Mouse (Mus musculus): ENCODE results near the gene Rpgrip1l.

The Rpgrip1l gene

DNA sequence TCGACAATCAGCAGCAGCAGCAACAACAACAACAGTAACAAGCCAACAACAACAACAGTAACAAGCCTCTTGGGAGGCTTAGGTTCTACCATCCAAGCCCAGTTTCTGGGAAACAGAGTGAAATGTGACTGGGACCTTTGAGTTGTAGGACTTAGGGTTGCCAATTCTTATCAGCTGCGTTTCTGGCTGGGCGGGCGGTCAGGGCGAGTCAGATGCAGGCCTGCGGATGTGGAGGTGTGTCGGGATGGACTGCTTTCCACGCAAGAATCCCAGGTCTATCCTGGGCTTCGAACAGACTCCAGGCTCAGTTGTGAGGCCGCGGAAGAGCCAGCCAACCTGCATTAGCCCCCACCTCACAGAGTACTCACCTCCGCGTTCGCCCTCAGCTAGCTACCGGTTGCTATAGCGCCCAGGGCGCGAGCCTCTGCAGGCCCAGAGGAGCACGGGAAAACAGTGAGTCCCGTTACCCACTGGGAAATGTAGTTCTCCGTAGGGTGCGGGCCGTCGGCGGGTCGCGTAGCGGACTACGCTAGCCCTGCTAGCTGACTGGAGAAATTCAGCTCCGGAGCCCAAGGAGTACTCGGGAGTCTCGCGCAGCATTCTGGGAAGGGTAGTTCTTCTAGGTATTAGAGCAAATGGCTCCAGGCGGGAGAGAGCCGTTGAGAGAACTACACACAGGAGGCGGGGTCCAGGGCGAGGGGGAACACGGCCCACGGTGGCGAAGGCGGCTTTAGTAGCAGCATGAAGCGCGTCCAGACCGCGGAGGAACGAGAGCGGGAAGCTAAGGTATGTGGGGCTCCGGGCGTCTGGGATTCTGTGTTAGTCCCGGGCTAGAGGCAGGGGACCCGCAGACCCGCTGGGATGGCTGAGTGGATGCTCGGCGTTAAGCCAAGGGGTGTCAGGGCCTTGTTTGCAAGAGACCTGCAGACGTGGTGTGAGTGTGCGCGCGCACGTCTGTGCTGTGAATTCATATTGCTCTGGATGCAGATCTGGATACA is at the start of gene Rpgrip1l, which contains the start of gene Fto:
Gene Rpgrip1l (minus strand): TSS at position 428 of the 998 bp plus-strand sequence.
Gene Fto (plus strand): TSS at position 691 of the 998 bp plus-strand sequence.
- peak; percentile 99 for DNase-seq (ENCODE audit: low spot score)

DNA sequence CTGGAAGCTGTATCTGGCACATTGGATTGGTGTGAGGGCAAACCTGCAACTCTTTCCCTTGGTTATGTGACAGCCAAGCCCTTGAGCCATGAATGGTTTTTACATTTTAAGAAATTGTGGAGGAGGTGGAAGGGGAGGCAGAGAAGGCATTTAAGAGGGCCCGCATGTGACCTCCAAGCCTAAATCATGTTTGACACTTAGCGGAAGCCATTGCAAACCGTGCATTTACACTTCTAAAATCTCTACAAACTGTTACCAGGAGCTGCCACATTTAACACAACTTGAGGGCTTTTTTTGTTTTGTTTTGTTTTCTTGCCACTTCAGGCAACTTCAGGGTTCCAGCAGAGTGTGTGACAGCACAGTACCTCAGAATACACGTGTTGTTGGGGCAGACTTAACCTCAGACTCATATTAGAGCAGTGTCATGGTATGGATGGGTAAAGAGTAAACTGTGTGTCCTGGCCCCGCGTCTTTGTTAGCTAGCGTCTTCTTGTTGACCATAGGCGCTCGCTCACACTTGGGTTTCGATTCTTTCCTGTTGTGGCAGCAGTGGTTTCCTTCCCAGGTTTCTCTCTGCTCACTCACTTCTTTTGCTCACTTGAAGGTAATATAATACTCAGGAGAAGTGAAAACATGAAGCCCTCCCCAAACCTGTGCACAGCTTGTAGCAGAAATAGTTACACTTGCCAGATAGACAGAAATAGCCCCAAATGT is 47.7 kb upstream of the Rpgrip1l start:
- DNase-seq (ENCODE audit: low spot score), result no peak

DNA sequence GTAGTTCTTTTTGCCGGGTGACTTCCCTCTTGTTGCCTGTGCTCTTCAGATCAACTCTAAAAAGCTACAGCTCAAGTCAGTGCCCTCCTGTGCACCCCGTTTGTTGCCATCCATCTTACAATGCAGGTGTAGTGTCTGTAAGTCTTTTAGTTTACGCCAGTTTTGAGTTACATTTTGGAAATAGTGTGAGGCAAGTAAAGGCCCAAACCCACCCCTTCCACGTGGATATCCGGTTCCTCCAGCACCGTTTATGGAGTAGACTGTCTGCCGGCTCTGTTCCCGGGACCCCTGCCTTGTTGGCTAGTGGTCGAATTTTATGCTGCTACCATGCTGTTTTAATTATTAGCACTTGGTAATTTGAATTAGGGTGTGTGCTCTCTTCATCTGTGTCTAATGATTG is 46.4 kb upstream of the Rpgrip1l start:
- no peak for DNase-seq (ENCODE audit: low spot score)

DNA sequence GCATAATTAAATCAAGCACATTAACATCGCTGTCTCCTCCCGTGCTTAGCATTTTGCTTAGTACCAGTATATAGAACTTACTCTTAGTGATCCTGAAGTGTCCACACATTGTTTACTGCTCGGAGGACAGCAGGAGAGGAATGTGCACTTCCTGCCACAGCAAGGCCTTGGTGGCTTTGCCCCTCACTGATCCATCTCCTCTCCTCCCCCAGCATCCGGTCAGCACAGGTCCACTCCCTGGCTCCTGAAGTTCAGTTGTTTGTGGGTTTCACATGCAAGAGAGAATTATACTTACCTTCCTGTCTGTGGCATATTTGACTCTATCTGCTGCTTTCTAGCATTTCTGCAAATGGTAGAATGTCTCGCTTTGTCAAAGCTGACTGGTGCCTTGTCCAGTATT is 45.0 kb upstream of the Rpgrip1l start:
- DNase-seq (ENCODE audit: low spot score), result no peak

DNA sequence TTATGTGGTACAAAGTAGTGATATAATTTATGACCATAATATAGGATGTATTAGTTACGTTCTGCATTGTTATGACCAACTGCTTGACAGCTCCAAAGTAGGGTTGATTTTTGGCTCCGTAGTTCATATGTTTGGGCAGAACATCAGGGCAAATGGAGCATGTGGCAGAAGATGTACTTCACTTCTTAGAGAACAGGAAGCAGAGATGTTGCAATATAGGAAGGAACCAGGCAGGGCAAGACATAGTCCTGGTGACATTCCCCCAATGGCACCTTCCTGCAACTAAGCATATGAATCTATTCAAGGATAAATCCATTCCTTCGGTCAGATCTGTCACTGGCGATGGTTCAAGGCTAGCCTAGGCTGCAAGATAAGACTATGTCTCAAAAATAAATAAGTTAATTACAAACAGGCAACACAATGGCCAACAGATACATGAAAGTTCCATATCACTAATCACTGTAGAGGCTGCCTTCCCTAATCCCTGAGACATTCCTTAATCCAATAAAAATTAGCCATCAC is 44.5 kb upstream of the Rpgrip1l start:
- DNase-seq (ENCODE audit: low spot score), result no peak

DNA sequence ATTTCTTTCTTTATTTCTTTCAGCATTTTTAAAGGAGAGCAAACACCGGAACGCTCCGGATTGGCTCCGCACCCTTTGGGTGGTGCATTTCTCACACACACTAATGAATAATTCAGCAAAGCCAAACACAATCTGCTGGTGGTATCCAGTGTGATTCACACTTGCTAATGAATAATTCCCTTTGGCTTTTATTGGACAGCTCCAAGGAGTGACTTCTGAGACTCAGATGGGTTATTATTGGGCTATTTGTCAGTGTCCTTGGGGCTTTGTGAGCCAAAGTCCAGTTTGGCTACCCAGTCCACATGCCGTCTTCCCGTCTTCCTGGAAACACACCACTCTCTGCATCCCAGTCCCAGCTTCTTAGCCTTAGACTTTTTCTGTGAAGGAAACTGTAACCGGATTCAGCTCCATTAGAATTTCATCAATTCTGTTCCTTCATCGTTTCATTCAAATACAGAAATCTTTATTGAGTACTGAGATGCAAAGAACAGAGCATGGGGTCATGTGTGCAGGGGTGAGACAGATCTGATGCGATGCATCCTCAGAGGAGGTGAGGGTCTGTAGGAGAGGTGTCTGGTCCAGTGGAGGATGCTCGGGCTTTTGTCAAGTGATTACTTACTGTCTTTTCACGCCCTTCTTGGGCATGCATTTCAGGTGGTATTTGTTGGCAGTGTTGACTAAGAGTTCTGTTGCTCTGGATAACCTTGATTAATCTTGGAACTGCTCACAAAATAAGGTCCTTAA is 43.1 kb upstream of the Rpgrip1l start:
- no peak for DNase-seq (ENCODE audit: low spot score)

DNA sequence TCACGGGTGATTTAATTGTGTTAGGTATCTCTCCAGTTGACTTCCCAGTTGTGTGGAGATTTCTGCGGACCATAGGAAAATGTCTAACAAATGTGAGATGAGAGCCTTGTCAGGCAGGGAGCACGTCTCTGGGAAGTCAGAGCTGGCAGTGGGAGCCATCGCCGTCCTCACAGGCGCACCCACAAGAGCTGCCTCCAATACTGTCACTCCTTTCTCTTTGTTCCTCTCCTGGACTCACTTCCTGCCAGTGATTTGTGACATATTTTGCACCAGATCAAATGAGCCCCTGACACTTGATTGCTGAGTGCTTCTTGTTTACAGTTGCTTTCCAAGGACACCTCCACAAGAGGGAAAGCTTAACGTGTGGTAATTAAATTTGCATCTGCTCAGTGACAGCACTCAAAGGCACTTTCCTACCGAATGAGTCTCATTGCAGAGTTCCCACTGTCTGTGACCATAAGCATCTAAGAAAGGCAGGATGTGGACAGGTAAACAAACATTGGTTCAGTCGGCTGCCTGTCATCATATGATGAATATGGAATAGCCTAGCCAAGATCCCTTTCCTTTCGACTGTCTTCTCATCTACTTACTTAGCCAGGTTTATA is 42.3 kb upstream of the Rpgrip1l start:
- DNase-seq (ENCODE audit: low spot score), result no peak

DNA sequence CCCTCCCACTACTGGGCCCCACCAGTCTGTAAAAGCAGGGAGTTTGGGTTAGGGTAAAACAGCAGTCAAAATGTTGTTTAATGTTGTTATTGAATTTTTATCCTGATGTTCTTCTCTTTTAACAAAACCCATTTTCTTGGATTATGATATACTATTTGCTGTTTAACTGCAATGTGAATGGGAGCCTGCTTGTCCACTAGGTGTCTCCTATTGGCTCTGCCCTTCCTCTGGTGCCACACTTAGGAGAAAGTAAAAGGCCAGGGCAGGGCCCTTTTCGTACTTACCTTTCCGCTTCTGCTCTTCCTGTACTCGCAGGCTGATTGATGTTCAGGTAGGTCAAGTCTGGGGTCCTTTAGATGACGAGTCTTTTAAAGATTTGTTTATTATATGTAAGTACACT is 40.8 kb upstream of the Rpgrip1l start:
- no peak for DNase-seq (ENCODE audit: low spot score)

DNA sequence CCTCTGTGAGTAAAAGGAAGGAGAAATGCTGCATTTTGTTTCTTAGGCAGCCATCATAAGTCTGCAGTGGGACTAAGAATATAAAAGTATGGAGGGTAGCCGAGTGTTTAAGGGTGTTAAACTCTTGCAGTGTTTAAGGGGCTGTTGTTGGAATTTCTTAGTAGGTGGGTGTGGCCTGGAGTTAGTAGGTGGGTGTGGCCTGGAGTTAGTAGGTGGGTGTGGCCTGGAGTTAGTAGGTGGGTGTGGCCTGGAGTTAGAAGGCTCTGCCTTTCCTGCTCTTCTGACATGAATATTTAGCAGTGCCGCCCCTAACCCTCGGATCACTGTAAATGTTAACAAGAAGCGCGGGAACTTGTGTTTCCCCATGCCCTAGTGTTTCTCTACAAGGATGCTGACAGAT is 40.0 kb upstream of the Rpgrip1l start:
- no peak for DNase-seq (ENCODE audit: low spot score)

DNA sequence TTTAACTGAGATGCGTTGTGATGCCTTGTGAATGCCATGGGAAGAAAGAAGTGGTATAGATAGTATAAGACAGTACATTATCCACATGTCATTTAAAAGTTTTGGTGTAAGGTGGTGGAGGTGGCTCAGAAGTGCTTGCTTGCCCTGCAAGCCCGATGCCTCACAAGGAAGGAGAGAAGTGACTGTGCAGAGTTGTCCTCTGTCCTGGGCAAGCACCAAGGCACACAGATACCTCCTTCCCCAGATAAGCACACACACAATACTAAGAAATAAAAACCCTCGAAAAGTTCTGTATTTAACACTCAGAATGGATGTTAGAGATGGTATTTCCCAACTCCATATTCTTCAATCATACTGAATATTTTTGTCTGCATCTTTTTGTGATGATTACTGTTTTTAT is 39.5 kb upstream of the Rpgrip1l start:
- no peak for DNase-seq (ENCODE audit: low spot score)

DNA sequence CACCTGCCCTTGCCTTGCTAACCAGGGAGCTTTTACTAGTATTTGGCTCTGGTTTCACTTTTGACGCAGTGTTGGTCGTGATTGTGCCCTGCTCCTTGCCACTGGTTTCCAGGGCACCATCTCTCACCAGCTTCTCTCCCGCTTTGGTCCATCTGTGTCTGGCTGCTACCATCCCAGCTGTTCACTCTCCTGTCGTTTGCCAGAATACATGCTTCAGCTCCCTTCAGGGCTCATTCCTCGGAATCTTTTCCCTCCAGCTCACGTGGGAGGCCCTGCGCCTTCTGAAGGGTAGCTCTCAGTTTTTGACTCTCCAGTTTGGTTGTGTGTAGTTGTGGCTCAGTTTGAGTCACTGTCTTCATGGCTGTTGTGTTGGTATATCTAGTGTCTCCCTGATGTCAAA is 37.6 kb upstream of the Rpgrip1l start:
- DNase-seq (ENCODE audit: low spot score), result no peak

DNA sequence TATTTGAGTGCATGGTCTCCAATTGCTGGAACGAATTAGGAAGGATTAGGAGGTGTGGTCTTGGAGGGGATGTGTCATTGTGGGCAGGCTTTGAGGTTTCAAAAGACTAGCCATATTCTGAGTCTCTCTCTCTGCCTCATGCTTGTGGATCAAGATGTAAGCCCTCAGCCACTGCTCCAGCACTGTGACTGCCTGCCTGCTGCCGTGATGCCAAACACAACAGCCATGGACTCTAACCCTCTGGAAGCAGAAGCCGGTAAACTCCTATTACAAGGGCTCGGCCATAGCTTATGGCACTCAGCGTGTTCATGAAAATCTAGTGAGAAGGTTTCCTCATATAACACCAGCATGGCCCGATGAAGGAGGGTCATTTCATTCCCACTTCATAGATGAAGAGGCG is 36.8 kb upstream of the Rpgrip1l start:
- DNase-seq (ENCODE audit: low spot score), result no peak

DNA sequence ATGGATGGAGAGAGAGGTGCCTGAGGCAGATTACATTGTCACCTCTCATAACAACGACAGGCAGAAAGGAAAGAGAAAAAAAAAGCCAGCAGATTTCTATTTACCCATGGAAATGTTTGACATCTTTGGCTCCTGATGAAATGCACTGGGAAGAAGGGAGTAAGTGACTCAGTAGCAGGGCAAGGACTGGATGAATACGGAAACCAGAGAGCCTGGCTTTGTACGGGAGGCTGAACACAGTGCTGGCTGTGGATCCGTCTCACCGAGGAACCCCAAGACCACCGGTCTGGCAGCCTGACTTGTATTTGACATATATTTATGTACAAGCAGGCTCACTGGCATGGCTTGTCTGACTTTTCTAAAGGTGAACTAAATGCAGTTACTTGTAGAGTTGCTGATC is 34.5 kb upstream of the Rpgrip1l start:
- DNase-seq (ENCODE audit: low spot score), result no peak

DNA sequence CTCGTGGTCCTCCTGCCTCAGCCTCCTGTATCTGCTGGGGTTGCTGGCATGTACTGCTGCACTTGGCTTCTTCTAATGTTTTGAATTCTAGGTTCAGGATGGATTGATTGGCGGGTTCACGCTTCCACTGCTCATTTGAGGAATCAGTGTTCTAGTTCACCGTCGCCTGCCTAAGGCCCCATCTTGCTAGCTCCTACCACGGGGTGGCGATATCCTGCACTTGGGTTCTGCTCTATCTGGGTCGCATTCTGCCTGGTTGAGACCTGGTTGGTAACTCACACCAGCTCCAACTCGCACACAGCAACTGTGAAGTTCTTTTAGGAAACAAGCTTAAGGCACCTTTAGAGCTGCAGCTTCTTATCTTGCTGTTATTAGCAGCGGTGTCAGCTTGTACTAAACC is 34.1 kb upstream of the Rpgrip1l start:
- no peak for DNase-seq (ENCODE audit: low spot score)

DNA sequence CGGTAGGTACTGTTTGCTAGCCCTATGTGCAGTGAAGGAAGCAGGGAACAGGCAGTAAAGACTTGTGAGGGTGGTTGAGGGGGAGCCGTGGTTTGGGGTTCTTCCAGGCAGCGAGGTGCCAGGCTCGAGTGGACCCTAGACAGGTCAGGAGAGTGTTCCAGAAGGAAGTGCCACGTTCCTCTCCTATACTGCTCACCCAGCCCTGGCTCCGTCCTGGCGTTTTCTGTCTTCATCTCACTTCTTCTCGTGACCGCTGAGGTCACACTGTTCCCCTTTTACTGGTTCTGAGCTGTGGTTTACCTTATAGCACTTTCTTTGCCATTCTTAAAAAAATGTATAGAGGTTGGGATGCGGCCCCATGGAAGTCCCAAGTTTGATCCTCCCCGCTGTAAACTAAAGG is 31.6 kb upstream of the Rpgrip1l start:
- no peak for DNase-seq (ENCODE audit: low spot score)

DNA sequence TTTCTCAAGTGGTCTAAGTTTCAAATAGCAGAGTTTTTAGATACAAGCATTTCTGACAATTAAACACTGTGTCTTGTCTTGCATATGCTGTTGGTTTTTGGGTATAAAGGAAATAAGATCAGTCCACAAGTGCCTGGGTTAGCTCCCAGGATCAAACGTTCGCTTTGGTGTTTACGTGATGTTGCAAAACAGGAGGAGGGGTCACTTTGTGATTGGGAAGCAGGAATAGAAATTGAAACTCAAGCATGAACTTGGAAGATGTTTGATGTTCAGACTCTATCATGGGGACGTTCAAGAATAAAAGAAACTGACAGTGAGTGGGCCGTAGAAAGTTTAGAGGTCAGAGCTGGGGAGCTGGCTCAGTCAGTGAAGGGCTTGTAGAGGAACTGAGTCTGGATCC is 29.7 kb upstream of the Rpgrip1l start:
- DNase-seq (ENCODE audit: low spot score), result no peak

DNA sequence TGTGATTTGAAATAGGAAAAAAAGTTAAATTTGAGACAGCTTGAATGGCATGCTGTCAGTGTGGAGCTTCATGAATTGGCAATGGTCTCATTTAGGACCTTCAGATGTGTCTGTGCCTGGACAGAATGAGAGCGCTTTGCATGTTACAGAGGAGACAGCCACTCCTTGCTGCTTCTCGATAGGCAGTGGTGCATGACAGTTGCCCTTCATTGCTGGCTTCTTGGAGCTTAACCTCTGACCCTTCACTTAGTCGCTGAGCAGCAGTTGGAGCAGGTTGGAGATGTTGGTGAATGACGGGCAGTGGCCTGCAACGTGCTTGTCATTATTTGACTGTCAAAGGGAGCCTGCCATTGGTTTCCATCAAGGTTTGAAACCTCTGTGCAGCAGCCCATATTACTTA is 29.1 kb upstream of the Rpgrip1l start:
- no peak for DNase-seq (ENCODE audit: low spot score)

DNA sequence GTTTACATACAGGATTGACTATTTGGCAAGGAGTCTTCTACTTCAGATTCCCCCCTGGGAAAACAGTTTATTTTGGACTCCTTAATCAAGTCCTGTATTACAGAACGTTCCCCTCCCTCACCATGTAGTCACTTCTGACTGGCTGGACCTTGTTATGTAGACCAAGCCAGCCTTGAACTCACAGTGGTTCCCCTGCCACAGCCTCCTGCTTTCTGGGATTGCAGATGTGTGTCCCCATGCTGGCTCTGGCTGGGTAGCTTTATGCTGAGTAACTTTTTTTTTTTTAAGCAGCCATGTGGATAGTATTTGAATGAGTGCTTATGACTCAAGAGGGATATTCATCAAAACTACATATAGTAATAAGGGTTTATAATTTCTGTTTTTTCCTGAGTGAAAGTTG is 27.7 kb upstream of the Rpgrip1l start:
- DNase-seq (ENCODE audit: low spot score), result no peak

DNA sequence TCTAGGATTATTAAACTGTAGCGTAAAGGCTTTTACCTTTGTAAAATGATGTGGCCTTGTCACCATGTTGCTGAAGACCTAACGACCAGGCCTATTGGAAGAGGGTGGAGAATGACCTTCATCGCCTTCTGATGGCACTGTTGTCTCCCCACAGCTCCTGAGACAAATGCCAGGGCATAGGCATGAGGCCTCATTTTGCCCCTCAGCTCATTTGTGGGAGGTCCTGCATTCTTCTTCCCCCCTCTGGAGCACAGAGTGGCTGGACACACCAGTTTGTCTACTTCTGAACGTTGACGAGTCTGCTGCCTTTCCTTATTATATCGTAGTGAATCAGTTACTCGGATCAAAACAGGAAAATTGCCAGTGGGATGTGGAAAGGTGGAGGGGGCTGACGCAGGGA is 26.6 kb upstream of the Rpgrip1l start:
- DNase-seq (ENCODE audit: low spot score), result no peak

DNA sequence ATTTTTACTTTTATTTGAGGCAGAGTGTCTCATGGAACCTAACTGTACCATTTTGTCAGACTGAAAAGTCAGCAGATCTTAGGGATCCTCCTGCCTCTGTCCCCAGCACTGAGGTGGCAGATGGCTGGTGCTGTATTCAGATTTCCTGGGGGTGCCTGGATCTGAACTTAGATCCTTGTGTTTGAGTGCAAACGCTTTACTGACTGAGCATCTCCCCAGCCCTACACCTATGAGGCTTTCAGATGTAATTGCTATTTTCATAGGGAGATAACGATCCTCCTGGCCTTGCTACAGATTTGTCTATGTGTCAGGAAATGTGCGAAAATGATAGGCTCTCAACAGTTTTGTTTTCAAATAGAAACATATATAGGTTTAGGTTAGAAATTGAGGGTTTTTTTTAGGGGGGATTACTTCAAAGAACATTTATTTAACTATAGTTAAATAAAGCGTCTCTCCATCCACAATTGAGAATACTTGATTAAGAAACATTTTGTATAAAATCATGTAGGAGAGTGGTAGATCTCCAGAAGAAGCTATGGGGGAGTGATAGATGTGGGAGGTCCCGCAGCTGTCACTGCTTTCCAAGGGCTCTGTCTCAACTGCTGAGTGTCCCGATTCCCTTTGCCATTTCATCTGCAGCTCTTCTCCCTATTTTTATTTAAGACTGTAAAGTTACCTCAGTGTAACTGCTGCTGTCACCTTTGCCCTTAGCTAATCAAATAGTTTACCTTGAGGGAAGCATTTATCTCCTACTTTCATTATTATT is 25.5 kb upstream of the Rpgrip1l start:
- DNase-seq (ENCODE audit: low spot score), result no peak

DNA sequence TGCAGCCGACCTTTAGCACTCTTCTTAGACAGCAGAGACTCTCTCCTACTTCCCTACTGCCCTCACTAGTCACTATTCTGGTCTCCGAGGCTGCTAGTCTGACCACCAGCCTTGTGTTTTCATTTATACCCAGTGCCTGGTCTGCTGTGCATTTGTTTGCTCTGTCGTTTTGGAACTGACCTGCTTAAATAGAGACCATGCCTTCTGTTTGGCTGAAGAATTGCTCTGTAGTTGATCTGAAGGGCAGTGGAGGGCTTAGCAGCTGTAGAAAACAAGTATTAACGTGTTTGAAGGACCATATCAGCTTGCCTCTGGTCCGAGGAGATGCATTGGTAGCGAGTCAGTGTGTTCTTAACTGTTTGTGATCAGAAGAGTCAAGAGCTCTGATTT is 16.4 kb upstream of the Rpgrip1l start:
- no peak for DNase-seq (ENCODE audit: low spot score)

Data from testis, postnatal 14 days (tissue).